Mouse (Mus musculus) layer of hippocampus, adult 8-10 months (tissue): ENCODE data around the gene Olfr262. TPM values are rescaled to one million over a fixed set of nuclear protein-coding genes. Genes with fewer than 3 reads are reported as not detected.
"Not testable (repeated sequence)": the region's sequence is repeated elsewhere in the genome, so short reads cannot be mapped to it uniquely, and the experiment has no call there.

Experiments used
- DNase-seq, 2 experiments: peaks; one replicate each; pipeline ENCODE4 v3.0.0; 2022; ENCODE audit warnings: low spot score in 2 of 2
- total RNA-seq, 4 experiments: library from RNA; stranded (reverse); gene quantifications; 2 replicates each; pipeline ENCODE4 v1.2.4; 2022

Olfr262 gene
- not detected for total RNA-seq

DNA sequence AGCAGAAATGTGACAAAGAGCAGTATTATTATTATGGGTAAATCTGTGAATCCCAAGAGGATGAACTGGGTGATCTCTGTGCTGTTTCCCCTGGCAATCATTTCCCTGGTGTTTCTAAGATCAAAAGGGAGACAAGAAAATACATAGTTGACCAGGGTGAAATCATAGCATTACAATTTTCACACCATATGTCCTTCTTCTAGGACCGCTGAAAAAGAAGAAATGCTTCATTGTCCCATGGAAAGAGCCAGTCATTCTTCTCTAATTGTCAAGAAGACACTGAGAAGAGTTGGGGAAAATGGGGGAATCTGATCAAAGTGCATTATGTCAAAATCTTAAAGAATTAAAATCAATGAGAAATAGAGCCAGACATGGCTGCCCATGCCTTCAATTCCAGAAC is at the start of gene Olfr262:
Olfr262 (minus strand) TSS at position 101 of the 400 bp plus-strand sequence.
- no peak for DNase-seq

DNA sequence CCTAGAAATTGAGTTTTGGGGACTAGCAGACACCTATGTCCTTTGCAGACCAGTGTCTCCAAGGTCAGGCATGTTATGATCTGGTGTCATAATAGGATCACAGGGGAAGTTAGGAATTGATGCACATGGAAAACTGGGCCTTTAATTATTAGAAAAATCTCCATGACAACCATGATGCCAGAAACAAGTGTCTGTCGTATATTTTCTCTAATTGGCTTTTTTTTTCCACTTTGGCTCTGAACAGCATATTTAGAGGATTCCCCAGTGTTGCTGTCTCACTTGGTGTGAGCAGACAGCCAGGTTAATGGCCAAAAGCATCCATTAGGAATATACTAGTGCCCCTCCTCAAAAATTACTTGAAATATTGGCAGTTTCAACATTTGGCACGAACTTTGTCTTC is 38.1 kb upstream of the Olfr262 start, which contains the start of gene Olfr1434:
Olfr1434 (plus strand) TSS at position 301 of the 400 bp plus-strand sequence.
- no peak for DNase-seq

DNA sequence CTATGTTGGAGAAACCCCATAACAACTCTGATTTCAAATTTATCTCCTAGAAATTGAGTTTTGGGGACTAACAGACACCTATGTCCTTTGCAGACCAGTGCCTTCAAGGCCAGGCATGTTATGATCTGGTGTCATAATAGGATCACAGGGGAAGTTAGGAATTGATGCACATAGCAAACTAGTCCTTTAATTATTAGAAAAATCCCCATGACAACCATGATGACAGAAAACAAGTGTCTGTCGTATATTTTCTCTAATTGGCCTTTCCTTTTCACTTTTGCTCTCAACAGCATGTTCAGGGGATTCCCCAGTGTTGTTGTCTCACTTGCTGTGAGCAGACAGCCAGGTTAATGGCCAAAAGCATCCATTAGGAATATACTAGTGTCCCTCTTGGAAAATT is 19.3 kb upstream of the Olfr262 start, which contains the start of gene Olfr235:
Olfr235 (plus strand) TSS at position 301 of the 400 bp plus-strand sequence.
- DNase-seq, result no peak

DNA sequence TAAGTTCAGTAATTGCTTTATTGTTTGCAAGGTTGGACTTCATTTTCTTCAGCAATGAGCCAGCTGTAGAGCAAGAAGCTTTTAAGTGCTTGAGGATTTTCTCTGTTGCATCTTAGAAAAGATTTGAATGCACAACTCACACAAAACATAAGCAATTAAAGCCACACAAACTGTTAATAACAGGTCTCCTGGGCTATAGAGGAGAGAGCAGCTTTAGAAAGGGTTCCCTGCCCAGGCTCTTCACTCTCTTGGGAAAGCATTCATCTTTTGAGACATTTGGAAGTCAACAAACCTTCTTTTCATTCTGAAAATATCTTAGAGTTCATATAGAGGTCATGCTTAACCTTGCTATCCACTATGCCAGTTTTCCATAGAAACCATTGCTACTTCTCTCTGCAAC is 9.0 kb downstream of the Olfr262 start, which contains the start of gene Olfr1432:
Olfr1432 (minus strand) TSS at position 101 of the 400 bp plus-strand sequence.
- DNase-seq, result not testable (repeated sequence)

DNA sequence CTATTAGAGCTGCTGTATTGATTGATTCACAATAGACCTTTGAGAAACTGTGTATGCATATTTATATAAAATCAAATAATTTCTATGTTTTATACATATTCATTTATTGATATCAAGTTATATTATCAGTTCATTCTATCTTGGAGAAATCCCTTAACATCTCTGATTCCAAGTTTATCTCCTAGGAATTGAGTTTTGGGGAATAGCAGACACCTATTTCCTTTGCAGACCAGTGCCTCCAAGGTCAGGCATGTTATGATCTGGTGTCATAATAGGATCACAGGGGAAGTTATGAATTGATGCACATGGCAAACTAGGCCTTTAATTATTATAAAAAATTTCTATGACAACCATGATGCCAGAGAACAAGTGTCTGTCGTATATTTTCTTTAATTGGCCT is 41.1 kb downstream of the Olfr262 start, which contains the start of gene Olfr1431:
Olfr1431 (plus strand) TSS at position 301 of the 400 bp plus-strand sequence.
- DNase-seq, result no peak

DNA sequence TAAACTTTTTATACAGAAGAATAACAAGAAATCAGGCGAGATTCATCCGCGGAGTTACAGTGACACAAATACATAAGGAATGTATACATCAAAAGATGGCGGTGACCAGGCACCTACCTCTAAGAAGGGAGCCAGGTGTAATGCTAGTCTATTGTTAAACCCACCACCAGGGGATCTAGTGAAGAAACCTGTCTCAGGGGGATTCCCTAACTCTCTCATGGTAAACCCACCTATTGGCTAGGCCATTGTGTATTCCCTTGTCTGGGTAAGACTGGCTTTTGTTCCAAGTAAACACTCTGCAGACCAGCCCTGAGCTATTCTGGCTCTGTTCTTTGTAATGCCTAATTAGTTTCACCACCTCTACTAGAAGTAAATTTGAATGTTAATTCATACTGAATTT is 42.4 kb downstream of the Olfr262 start:
- DNase-seq, result not testable (repeated sequence)

Other genes with a start within 250 kb of the Olfr262 start
- gene Olfr1423, start 200.3 kb downstream of the Olfr262 start, total RNA-seq, result not detected
- gene Olfr1424, start 179.0 kb downstream of the Olfr262 start, total RNA-seq, result not detected
- gene Olfr1425, start 163.9 kb downstream of the Olfr262 start, total RNA-seq, result not detected
- gene Olfr1426, start 149.6 kb downstream of the Olfr262 start, total RNA-seq, result not detected
- gene Olfr1427, start 138.3 kb downstream of the Olfr262 start, total RNA-seq, result not detected
- not detected for gene Olfr1428, start 125.8 kb downstream of the Olfr262 start, total RNA-seq
- not detected for gene Olfr76, start 118.5 kb downstream of the Olfr262 start, total RNA-seq
- not detected for gene Olfr1555-ps1, start 71.5 kb downstream of the Olfr262 start, total RNA-seq
- gene Olfr1431, start 41.0 kb downstream of the Olfr262 start, total RNA-seq, result not detected
- gene Olfr1432, start 9.1 kb downstream of the Olfr262 start, total RNA-seq, result not detected
- gene Olfr235, start 19.4 kb upstream of the Olfr262 start, total RNA-seq, result not detected
- not detected for gene Olfr1434, start 38.2 kb upstream of the Olfr262 start, total RNA-seq
- not detected for gene Olfr1436, start 57.5 kb upstream of the Olfr262 start, total RNA-seq
- not detected for gene Olfr1437, start 83.4 kb upstream of the Olfr262 start, total RNA-seq
- not detected for gene Olfr1438-ps1, start 94.3 kb upstream of the Olfr262 start, total RNA-seq
- gene Olfr1440, start 145.6 kb upstream of the Olfr262 start, total RNA-seq, result not detected
- gene Olfr1441, start 175.8 kb upstream of the Olfr262 start, total RNA-seq, result not detected
- gene Pfpl, start 186.2 kb upstream of the Olfr262 start, total RNA-seq, result not detected
- gene Mpeg1, start 219.1 kb upstream of the Olfr262 start, total RNA-seq, result 100 to 1,000 TPM in 2 of 4 experiments, 1 to 10 TPM in 2; 7.5 to 158 (median 61.7) TPM